Mouse (Mus musculus) forebrain, embryonic 13.5 days (tissue): ENCODE measurements at regions not wholly inside any gene's neighbourhood (a gene's known extent, or its start where the extent isn't known, plus 50 kb on each side); places are given as distances from the start of the nearest gene placed in this dataset.

ENCODE experiments used
- ATAC-seq: fragments of 200-750 bp; cut with Nextera tagmentation; 2 replicates; pipeline ENCODE4 v1.8.0; 2017
- H3K27ac ChIP-seq: fragments of 300-500 bp; sonication (generic); 2 replicates; pipeline ENCODE4 v1.5.1; 2015; ENCODE audit warnings: inconsistent platforms, mild to moderate bottlenecking, moderate library complexity
- H3K27me3 ChIP-seq: fragments of 300-500 bp; sonication (generic); 2 replicates; pipeline ENCODE4 v1.6.1; 2015; ENCODE audit warnings: mild to moderate bottlenecking, inconsistent platforms
- H3K36me3 ChIP-seq: fragments of 300-500 bp; sonication (generic); 2 replicates; pipeline ENCODE4 v1.6.1; 2015; ENCODE audit warnings: mild to moderate bottlenecking, inconsistent platforms; ENCODE audit not compliant: poor library complexity, severe bottlenecking
- H3K4me1 ChIP-seq: fragments of 300-500 bp; sonication (generic); 2 replicates; pipeline ENCODE4 v1.6.1; 2015; ENCODE audit warnings: inconsistent platforms
- H3K4me2 ChIP-seq: fragments of 300-500 bp; sonication (generic); 2 replicates; pipeline ENCODE4 v1.6.1; 2015; ENCODE audit warnings: inconsistent platforms, mild to moderate bottlenecking, moderate library complexity
- H3K4me3 ChIP-seq: fragments of 300-500 bp; sonication (generic); 2 replicates; pipeline ENCODE4 v1.5.1; 2015; ENCODE audit warnings: mild to moderate bottlenecking, inconsistent platforms
- H3K9ac ChIP-seq: fragments of 300-500 bp; sonication (generic); 2 replicates; pipeline ENCODE4 v1.6.1; 2015; ENCODE audit warnings: mild to moderate bottlenecking, inconsistent platforms
- H3K9me3 ChIP-seq: fragments of 300-500 bp; sonication (generic); replicated peaks from 2 replicates; pipeline ENCODE4 v1.6.1; 2016; ENCODE audit warnings: inconsistent platforms
- WGBS: fragments of 180-500 bp; shearing (Covaris S2); methylation state at CpG from one replicate; pipeline ENCODE4 v1.1.7; 2015; 5-methylcytosine and 5-hydroxymethylcytosine counted together

GRCm38 (mm10) chr7:118296856-118297518 lies 53.5 kb upstream of the Smg1 start:
- peak; percentile 28; the same call in 1 of the 2 replicates for ATAC-seq
- Histone ChIP-seq H3K4me3 (0 out of 2 replicates have a peak overlapping the region, but pooled peaks have one; percentile 7), H3K4me1 (peaks cover 4% of the 10 kb centered on the region; the same call in 1 of the 2 replicates), H3K36me3 (no peaks in the 10 kb centered on the region), H3K9me3 (peaks cover 4% of the 10 kb centered on the region; the same call in 1 of the 2 replicates), H3K27ac (no peak overlapping the region), H3K4me2 (peak overlapping the region; percentile 38), H3K9ac (peak overlapping the region; percentile 16; the same call in 1 of the 2 replicates), H3K27me3 (0 out of 2 replicates have a peak, but pooled peaks cover 2% of the 10 kb centered on the region)
- 54% methylated on average over 14 of the region's 14 CpGs for WGBS

GRCm38 (mm10) chr7:118295855-118296254 lies 52.4 kb upstream of the Smg1 start:
- Histone ChIP-seq H3K36me3 (no peaks in the 10 kb centered on the region), H3K4me1 (peaks cover 4% of the 10 kb centered on the region; the same call in 1 of the 2 replicates), H3K27me3 (0 out of 2 replicates have a peak, but pooled peaks cover 2% of the 10 kb centered on the region), H3K9ac (no peak overlapping the region), H3K4me3 (no peak overlapping the region), H3K9me3 (peaks cover 4% of the 10 kb centered on the region; the same call in 1 of the 2 replicates), H3K4me2 (no peak overlapping the region), H3K27ac (no peak overlapping the region)
- ATAC-seq: no peak
- 75% methylated on average over 6 of the region's 6 CpGs for WGBS

GRCm38 (mm10) chr7:118295275-118295674 lies 51.8 kb upstream of the Smg1 start:
- no peak for ATAC-seq
- H3K4me2 ChIP-seq: no peak overlapping the region
- H3K36me3 ChIP-seq: no peaks in the 10 kb centered on the region
- H3K4me1 ChIP-seq: peaks cover 4% of the 10 kb centered on the region; the same call in 1 of the 2 replicates
- WGBS: 80% methylated on average over 11 of the region's 11 CpGs
- H3K9me3 ChIP-seq: peaks cover 4% of the 10 kb centered on the region; the same call in 1 of the 2 replicates
- H3K4me3 ChIP-seq: no peak overlapping the region
- no peak overlapping the region for H3K9ac ChIP-seq
- H3K27me3 ChIP-seq: 0 out of 2 replicates have a peak, but pooled peaks cover 2% of the 10 kb centered on the region
- H3K27ac ChIP-seq: no peak overlapping the region

DNA sequence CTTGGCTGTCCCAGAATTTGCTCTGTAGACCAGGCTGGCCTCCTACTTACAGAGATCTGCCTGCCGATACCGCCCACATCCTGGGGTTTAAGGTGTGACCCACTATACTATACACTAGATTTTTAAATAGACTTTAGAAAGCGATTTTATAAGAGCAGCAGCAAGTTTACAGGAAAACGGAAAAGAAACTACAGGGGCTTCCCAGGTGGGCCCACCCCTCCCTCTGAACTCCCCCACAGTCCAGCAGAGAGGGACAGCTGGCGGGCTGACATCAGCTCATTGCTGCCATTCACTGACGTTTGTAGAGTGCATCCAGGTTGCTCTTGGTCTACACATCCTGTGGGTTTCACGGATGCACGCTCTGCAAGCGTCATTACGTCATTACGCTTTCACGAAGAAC lies 51.2 kb upstream of the Smg1 start:
- 92% methylated on average over 12 of the region's 12 CpGs for WGBS
- Histone ChIP-seq H3K9me3 (peaks cover 4% of the 10 kb centered on the region; the same call in 1 of the 2 replicates), H3K9ac (no peak overlapping the region), H3K27me3 (0 out of 2 replicates have a peak, but pooled peaks cover 2% of the 10 kb centered on the region), H3K4me3 (no peak overlapping the region), H3K4me1 (peaks cover 4% of the 10 kb centered on the region; the same call in 1 of the 2 replicates), H3K4me2 (no peak overlapping the region), H3K36me3 (no peaks in the 10 kb centered on the region), H3K27ac (no peak overlapping the region)
- no peak for ATAC-seq
